Mouse (Mus musculus) C2C12 (cell line): ENCODE data around the gene Slc38a8. TPM values are rescaled to one million over a fixed set of nuclear protein-coding genes. Genes with fewer than 3 reads are reported as not detected.
A peak's percentile ranks its signal among the peaks of the same experiment; 100 is the strongest.

ENCODE experiments used
- H3K27me3 ChIP-seq: one replicate; pipeline ENCODE4 v1.6.1; 2011; ENCODE audit not compliant: control insufficient read depth, insufficient read depth, insufficient read length
- H3K36me3 ChIP-seq: one replicate; pipeline ENCODE4 v1.6.1; 2011; ENCODE audit not compliant: control insufficient read depth, insufficient read depth
- H3K4me3 ChIP-seq: one replicate; pipeline ENCODE4 v1.5.1; 2011; ENCODE audit warnings: mild to moderate bottlenecking, control low read depth; ENCODE audit not compliant: poor library complexity, insufficient read depth, severe bottlenecking
- H3K79me2 ChIP-seq: one replicate; pipeline ENCODE4 v1.6.1; 2011; ENCODE audit not compliant: control insufficient read depth, insufficient read depth
- H3K79me3 ChIP-seq: one replicate; pipeline ENCODE4 v1.6.1; 2011; ENCODE audit warnings: low read depth, control low read depth
- H3ac ChIP-seq: one replicate; pipeline ENCODE3; 2011; ENCODE audit warnings: low read depth; ENCODE audit not compliant: control insufficient read depth, insufficient read length
- CEBPB ChIP-seq: IDR thresholded peaks from one replicate; pipeline ENCODE4 v1.6.1; 2011; ENCODE audit warnings: low read depth, mild to moderate bottlenecking, control low read depth, moderate library complexity
- CTCF ChIP-seq: IDR thresholded peaks from one replicate; pipeline ENCODE4 v1.5.1; 2011; ENCODE audit not compliant: control insufficient read depth, insufficient read depth, insufficient read length
- FOSL1 ChIP-seq: IDR thresholded peaks from one replicate; pipeline ENCODE4 v1.8.0; 2011; ENCODE audit warnings: mild to moderate bottlenecking, low read length; ENCODE audit not compliant: poor library complexity, insufficient read depth, severe bottlenecking
- MAX ChIP-seq: IDR thresholded peaks from one replicate; pipeline ENCODE4 v1.6.1; 2011; ENCODE audit warnings: mild to moderate bottlenecking, control low read depth
- MYOD1 ChIP-seq: IDR thresholded peaks from one replicate; pipeline ENCODE4 v1.6.1; 2011; ENCODE audit warnings: low read depth; ENCODE audit not compliant: control insufficient read depth, insufficient read length
- MYOG ChIP-seq: IDR thresholded peaks from one replicate; pipeline ENCODE4 v1.6.1; 2011; ENCODE audit not compliant: control insufficient read depth, insufficient read length; ENCODE audit errors: extremely low read depth
- USF1 ChIP-seq: IDR thresholded peaks from one replicate; pipeline ENCODE4 v1.6.1; 2011; ENCODE audit warnings: low read depth, mild to moderate bottlenecking, control low read depth, moderate library complexity
- polyA plus RNA-seq: library from polyadenylated mRNA; unstranded; fragments of >200 nt; fragmentation: generic; extraction: Trizol; gene quantifications from one replicate; pipeline ENCODE4 v1.2.1, GENCODE M21; 2012; ENCODE audit warnings: missing spikeins

Gene Slc38a8
- polyA plus RNA-seq, 1 experiment = not detected

- peak overlapping the region; percentile 9 for H3ac ChIP-seq
- no peaks in the 10 kb centered on the region for H3K27me3 ChIP-seq
- H3K36me3 ChIP-seq = peaks cover 50% of the 10 kb centered on the region
- H3K4me3 ChIP-seq = no peak overlapping the region
- H3K79me3 ChIP-seq = peaks cover 26% of the 10 kb centered on the region
- H3K79me2 ChIP-seq = peaks cover 49% of the 10 kb centered on the region
- no peak for TF ChIP-seq MAX
- TF ChIP-seq CTCF = peak; percentile 74
Observed at GRCm38 (mm10) chr8:119440250-119440951, 61.1 kb downstream of the Slc38a8 start.

GRCm38 (mm10) chr8:119439893-119440249, 61.6 kb downstream of the Slc38a8 start:
- Histone ChIP-seq H3K36me3 (peaks cover 45% of the 10 kb centered on the region), H3K4me3 (no peak overlapping the region), H3K79me3 (peaks cover 26% of the 10 kb centered on the region), H3ac (no peak overlapping the region), H3K79me2 (peaks cover 49% of the 10 kb centered on the region), H3K27me3 (no peaks in the 10 kb centered on the region)
- TF ChIP-seq CTCF (no peak), CEBPB (no peak), MYOD1 (peak; percentile 79)

DNA sequence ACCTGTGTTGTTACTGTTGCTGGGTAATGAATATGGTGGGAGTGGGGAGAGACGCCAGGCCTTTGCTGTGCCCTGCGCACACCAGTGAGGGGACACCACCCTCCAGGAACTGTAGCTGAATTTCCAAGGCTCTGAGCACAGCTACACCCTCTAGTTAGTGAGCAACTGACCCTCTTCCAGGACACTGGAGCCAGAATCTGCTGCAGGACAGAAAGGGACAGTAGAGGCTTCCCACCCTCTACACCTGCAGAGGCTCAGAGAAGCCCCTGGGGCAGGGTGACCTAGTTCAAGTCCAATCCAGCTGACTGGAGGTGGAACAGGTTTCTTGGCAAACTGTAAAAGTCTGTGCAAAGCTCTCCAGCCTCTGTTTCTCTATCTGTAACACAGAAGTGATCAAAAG, 62.1 kb downstream of the Slc38a8 start:
- H3K27me3 ChIP-seq = no peaks in the 10 kb centered on the region

GRCm38 (mm10) chr8:119438876-119439275, 62.6 kb downstream of the Slc38a8 start:
- Histone ChIP-seq H3K36me3 (peaks cover 35% of the 10 kb centered on the region), H3K4me3 (peak overlapping the region; percentile 16), H3K27me3 (no peaks in the 10 kb centered on the region), H3ac (no peak overlapping the region), H3K79me2 (peaks cover 49% of the 10 kb centered on the region), H3K79me3 (peaks cover 26% of the 10 kb centered on the region)
- TF ChIP-seq MYOG = no peak
- TF ChIP-seq USF1 = no peak
- TF ChIP-seq FOSL1 = no peak
- TF ChIP-seq MYOD1 = no peak
- no peak for TF ChIP-seq MAX
- no peak for TF ChIP-seq CEBPB
- TF ChIP-seq CTCF = no peak

More for the DNA sequence above, 62.1 kb downstream of the Slc38a8 start:
- peak overlapping the region; percentile 9 for H3ac ChIP-seq
- TF ChIP-seq FOSL1 (no peak), MAX (no peak), CTCF (no peak), USF1 (no peak), MYOD1 (no peak), CEBPB (no peak), MYOG (no peak)
- H3K79me3 ChIP-seq = peaks cover 26% of the 10 kb centered on the region
- peaks cover 49% of the 10 kb centered on the region for H3K79me2 ChIP-seq
- peak overlapping the region; percentile 2 for H3K4me3 ChIP-seq
- H3K36me3 ChIP-seq = peaks cover 40% of the 10 kb centered on the region

DNA sequence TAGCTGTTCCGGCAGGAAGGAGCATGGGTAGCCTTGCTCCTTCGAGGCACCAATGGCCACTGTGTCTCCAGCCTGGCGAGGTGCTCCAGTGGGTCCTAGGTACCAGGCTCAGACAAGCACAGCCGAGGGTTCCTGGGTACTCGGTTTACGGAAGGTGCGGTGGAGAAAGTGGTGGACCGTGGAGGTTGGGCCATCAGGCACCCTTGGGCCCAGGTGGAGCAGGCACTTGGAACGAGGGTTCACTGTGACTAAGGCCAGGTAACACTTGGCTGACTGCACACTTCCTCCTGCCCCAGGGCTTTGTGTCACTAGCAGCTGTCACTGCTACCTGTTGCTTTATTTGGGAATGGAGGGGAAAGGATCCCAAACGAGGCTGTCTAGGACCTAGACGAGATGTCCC, 64.0 kb downstream of the Slc38a8 start:
- Histone ChIP-seq H3K27me3 (no peaks in the 10 kb centered on the region), H3K4me3 (peak overlapping the region; percentile 66), H3ac (peak overlapping the region; percentile 85), H3K36me3 (peaks cover 22% of the 10 kb centered on the region), H3K79me2 (peaks cover 49% of the 10 kb centered on the region), H3K79me3 (peaks cover 26% of the 10 kb centered on the region)
- TF ChIP-seq MAX = peak; percentile 6
- TF ChIP-seq USF1 = no peak

DNA sequence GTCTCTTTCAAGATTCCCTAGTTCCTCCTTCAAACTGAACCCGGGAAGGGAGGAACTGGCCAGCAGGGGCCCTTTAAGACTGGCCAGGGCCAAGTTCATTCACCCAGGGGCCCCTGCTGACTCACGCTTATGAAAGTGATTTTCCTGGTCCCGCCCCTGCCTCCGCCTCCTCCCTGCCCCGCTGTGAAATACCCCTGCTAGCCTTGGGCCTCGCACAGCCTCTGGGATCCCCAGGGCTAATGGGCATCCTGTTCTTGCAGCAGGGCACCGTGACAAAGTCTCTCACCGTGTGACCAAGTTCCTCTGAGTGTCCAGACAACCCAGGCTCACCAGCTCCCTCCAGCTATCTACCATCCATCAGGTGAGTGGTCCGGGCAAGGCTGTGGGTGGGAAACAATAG, 64.6 kb downstream of the Slc38a8 start:
- Histone ChIP-seq H3K79me3 (peaks cover 26% of the 10 kb centered on the region), H3ac (peak overlapping the region; percentile 85), H3K27me3 (no peaks in the 10 kb centered on the region), H3K79me2 (peaks cover 49% of the 10 kb centered on the region), H3K36me3 (peaks cover 16% of the 10 kb centered on the region), H3K4me3 (peak overlapping the region; percentile 66)
- TF ChIP-seq FOSL1 = peak; percentile 4
- TF ChIP-seq CTCF = no peak
